Mouse (Mus musculus) midbrain, embryonic 14.5 days (tissue): Measurements from ENCODE around the gene Gpr21. TPM values are rescaled to one million over a fixed set of nuclear protein-coding genes. Genes with fewer than 3 reads are reported as not detected.
A peak's percentile ranks its signal among the peaks of the same experiment; 100 is the strongest.

ENCODE experiments used
- ATAC-seq: fragments of 200-750 bp; cut with Nextera tagmentation; 2 replicates; pipeline ENCODE4 v1.8.0; 2017; ENCODE audit warnings: moderate number of reproducible peaks, moderate library complexity; ENCODE audit not compliant: low FRiP score, low TSS enrichment
- DNase-seq: peaks from one replicate; pipeline ENCODE4 v3.0.0-alpha.2; 2015
- H3K27ac ChIP-seq: fragments of 300-500 bp; sonication (generic); replicated peaks from 2 replicates; pipeline ENCODE4 v1.5.1; 2014; ENCODE audit warnings: mild to moderate bottlenecking, low read depth, low read length, moderate library complexity
- H3K27me3 ChIP-seq: fragments of 300-500 bp; sonication (generic); 2 replicates; pipeline ENCODE4 v1.6.1; 2014; ENCODE audit warnings: low read length, control low read depth, mixed read lengths; ENCODE audit not compliant: control insufficient read depth, insufficient read depth
- H3K36me3 ChIP-seq: fragments of 300-500 bp; sonication (generic); 2 replicates; pipeline ENCODE4 v1.6.1; 2014; ENCODE audit warnings: low read length, control low read depth; ENCODE audit not compliant: control insufficient read depth, insufficient read depth
- H3K4me1 ChIP-seq: fragments of 300-500 bp; sonication (generic); 2 replicates; pipeline ENCODE4 v1.6.1; 2014; ENCODE audit warnings: mild to moderate bottlenecking, antibody characterized with exemption, low read length, control low read depth; ENCODE audit not compliant: control insufficient read depth, insufficient read depth
- H3K4me2 ChIP-seq: fragments of 300-500 bp; sonication (generic); 2 replicates; pipeline ENCODE4 v1.6.1; 2014; ENCODE audit warnings: mild to moderate bottlenecking, low read length, moderate library complexity
- H3K4me3 ChIP-seq: fragments of 300-500 bp; sonication (generic); replicated peaks from 2 replicates; pipeline ENCODE4 v1.5.1; 2014; ENCODE audit warnings: low read depth, low read length
- H3K9ac ChIP-seq: fragments of 300-500 bp; sonication (generic); replicated peaks from 2 replicates; pipeline ENCODE4 v1.6.1; 2014; ENCODE audit warnings: mild to moderate bottlenecking, low read length, moderate library complexity
- H3K9me3 ChIP-seq: fragments of 300-500 bp; sonication (generic); 2 replicates; pipeline ENCODE4 v1.6.1; 2016; ENCODE audit warnings: low read length, control low read depth, mixed read lengths; ENCODE audit not compliant: control insufficient read depth
- WGBS: fragments of 180-500 bp; shearing (Covaris S2); extraction: QIAGEN DNeasy Blood & Tissue Kit; methylation state at CpG from one replicate; pipeline ENCODE4 v1.1.7; 2014; 5-methylcytosine and 5-hydroxymethylcytosine counted together
- polyA plus RNA-seq: library from polyadenylated mRNA; unstranded; fragments of >200 nt; fragmentation: Nextera tagmentation; extraction: Ambion mirVana; gene quantifications from 2 replicates; pipeline ENCODE4 v1.2.1, GENCODE M21; 2014

The Gpr21 gene
- polyA plus RNA-seq, 1 experiment from 2014 or later = 25.4 TPM

DNA sequence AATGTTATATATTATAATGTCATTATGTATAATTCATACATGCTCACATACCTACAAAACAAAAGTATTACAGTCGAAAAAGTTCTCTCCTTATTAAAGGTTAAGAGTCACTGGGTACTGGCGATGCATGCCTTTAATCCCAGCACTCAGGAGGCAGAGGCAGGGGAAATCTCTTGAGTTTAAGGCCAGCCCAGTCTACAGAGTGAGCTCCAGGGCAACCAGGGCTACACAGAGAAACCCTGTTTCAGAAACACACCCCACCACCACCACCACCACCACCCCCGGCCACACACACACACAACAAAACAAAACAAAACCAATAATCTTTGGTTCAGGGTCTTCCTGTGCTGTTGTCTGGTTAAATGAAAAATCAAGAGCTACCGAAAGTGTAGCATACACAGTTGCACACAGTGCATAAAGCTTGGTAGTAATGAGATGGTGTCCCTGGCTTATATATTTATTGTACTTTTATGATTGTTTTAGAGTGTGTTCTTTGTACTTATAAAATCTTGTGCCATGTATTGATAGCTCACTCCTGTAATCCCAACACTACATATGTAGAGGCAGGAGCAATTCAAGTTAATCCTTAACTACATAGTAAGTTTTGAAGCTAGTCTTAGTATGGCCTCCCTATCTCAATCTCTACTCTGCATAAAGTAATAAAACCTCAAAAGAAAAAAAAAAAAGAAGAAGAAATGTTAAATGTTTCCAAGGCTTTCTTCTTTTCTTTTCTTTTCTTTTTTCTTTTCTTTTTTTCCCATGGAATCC lies 4.8 kb upstream of the Gpr21 start:
- Histone ChIP-seq H3K36me3 (peaks cover 43% of the 10 kb centered on the region), H3K9me3 (no peaks in the 10 kb centered on the region), H3K4me2 (no peak overlapping the region), H3K4me3 (no peak overlapping the region), H3K4me1 (0 out of 2 replicates have a peak, but pooled peaks cover 4% of the 10 kb centered on the region), H3K27ac (no peak overlapping the region), H3K27me3 (no peaks in the 10 kb centered on the region), H3K9ac (no peak overlapping the region)
- ATAC-seq (no peak), DNase-seq (no peak)
- 96% methylated on average over 4 of the region's 4 CpGs for WGBS

DNA sequence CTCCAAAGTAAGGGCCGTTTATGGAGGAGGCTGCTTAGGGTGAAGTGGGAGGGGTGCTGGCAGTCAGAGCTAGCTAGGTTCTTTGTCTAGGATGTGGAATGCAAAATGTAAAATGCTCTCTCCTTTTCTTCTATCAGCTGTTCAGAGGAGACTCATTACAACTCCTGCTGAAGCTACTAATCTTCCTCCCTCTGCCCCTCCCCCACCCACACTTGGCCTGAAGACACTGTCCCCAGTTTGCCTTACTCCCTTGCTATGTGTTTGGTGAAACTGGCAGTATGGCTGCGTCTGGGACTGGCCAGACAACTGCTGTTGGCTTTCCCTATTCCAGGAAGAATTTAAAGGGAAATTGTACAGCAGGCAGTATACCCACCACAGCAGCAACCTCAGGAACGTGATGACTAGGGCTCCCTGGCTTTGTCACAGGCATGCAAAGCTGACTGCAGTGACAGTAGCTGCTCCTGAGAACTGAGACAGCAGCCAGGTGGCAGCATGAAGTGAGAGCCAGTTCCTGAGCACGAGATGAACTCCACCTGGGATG lies 860 bp downstream of the Gpr21 start:
- peak; percentile 78 for DNase-seq
- Histone ChIP-seq H3K4me2 (peak overlapping the region; percentile 62), H3K9ac (peak overlapping the region; percentile 54), H3K27ac (peak overlapping the region; percentile 86), H3K36me3 (peaks cover 14% of the 10 kb centered on the region), H3K4me1 (peaks cover 27% of the 10 kb centered on the region), H3K9me3 (no peaks in the 10 kb centered on the region), H3K4me3 (peak overlapping the region; percentile 38), H3K27me3 (no peaks in the 10 kb centered on the region)
- 23% methylated on average over 4 of the region's 4 CpGs for WGBS
- peak; percentile 77 for ATAC-seq

DNA sequence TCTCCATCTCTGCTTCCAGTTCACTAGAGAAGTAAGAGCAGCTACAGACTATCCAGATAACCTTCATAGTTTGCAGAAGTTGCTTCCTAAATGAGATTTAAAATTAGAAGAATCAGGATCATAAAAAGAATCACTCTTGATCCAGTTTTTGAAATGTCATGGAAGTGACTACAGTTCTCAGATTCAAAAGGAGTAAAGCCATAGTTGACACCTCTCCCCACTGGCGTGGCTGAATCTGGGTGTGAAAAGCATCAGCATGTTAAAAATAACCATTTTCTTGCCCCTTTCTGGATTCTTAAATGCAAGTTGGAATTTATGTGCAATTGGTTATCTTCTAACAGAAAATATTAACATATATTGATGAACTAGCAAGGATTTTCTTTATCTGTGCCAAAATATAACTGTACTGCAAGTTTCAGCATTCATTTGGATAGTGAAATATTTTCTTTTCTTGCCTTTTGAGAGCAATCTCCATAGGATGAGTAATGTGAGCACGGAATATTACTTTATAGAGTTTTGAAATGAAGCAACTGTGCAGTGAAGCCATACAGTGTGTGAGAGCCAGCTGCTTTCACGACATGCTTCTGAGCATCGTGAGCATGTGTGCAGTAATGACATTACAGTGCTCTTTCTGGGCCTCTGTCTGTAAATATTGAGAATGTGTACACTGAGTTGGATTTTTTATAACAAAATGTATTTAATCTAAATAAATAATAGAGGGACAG lies 2.6 kb downstream of the Gpr21 start:
- peak overlapping the region; percentile 38 for H3K4me3 ChIP-seq
- H3K4me2 ChIP-seq = peak overlapping the region; percentile 62
- H3K4me1 ChIP-seq = peaks cover 27% of the 10 kb centered on the region
- ATAC-seq (no peak), DNase-seq (no peak)
- no peaks in the 10 kb centered on the region for H3K9me3 ChIP-seq
- no peaks in the 10 kb centered on the region for H3K27me3 ChIP-seq
- H3K9ac ChIP-seq = peak overlapping the region; percentile 54; the same call in 1 of the 2 replicates
- H3K36me3 ChIP-seq = no peaks in the 10 kb centered on the region; the same call in 1 of the 2 replicates
- 0 out of 2 replicates have a peak overlapping the region, but pooled peaks have one; percentile 86 for H3K27ac ChIP-seq
- 87% methylated on average over 4 of the region's 4 CpGs for WGBS

DNA sequence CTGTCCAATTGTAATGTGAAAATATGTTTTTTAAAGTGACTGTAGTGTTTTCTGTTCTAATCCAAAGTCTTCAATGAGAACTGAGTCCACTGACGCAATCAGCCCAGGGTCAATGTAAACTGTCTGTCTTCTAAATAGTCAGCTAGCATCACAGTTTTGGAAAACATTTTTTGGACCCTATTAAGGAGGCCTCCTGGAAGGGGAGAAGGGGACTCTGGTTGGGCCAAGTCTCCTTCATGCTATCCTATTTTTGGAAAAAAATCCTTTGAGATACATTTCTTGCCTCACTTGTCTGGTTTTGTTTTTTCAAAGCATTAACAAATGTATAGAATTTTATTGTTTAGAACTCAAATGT lies 3.1 kb downstream of the Gpr21 start:
- no peaks in the 10 kb centered on the region; the same call in 1 of the 2 replicates for H3K36me3 ChIP-seq
- DNase-seq (no peak), ATAC-seq (no peak)
- H3K4me3 ChIP-seq = no peak overlapping the region
- H3K4me2 ChIP-seq = peak overlapping the region; percentile 62
- H3K4me1 ChIP-seq = peaks cover 27% of the 10 kb centered on the region
- no peak overlapping the region for H3K27ac ChIP-seq
- 90% methylated on average over 1 of the region's 1 CpGs for WGBS
- no peaks in the 10 kb centered on the region for H3K27me3 ChIP-seq
- H3K9ac ChIP-seq = no peak overlapping the region
- no peaks in the 10 kb centered on the region for H3K9me3 ChIP-seq

DNA sequence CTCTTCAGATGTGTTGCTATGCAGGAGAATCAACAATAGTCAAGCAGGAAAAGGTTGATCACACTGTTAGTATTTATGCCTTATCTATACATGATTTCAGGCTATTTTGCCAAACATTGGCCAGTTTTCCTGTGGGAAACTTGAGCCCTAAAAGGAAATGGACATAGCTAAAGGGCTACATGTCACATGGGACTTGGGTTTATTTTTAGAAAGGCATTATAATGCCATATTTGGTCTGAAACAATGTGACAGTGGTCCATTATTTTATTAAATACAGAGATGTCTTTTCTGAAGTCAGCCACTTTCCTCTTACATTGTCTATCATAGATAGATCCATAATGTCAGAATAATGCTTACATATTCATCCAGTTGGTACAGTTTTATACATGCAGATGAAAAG lies 11.5 kb downstream of the Gpr21 start:
- ATAC-seq (no peak), DNase-seq (no peak)
- no peak overlapping the region for H3K9ac ChIP-seq
- H3K9me3 ChIP-seq = no peaks in the 10 kb centered on the region
- H3K27me3 ChIP-seq = no peaks in the 10 kb centered on the region
- peaks cover 6% of the 10 kb centered on the region for H3K36me3 ChIP-seq
- H3K4me1 ChIP-seq = no peaks in the 10 kb centered on the region
- H3K27ac ChIP-seq = no peak overlapping the region
- H3K4me3 ChIP-seq = no peak overlapping the region
- H3K4me2 ChIP-seq = no peak overlapping the region

DNA sequence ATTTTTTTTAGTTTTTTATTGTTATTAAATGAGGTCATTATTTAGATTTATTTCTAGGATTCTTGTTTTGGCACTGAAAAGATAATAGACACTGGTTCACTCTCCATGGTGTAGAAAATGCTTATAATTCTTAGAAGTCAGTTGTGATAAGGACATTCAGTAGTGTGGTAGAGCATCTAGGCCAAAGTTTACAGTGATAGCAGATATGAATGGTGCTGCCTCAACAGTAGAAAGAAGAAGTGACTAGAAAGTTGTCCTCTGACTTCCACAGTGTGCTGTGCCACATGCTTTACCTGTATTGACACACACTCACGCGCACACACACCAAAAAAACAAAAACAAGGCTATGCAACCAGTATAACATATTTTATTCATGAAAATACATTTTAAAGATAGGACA lies 13.3 kb downstream of the Gpr21 start:
- Histone ChIP-seq H3K4me1 (no peaks in the 10 kb centered on the region), H3K9me3 (no peaks in the 10 kb centered on the region), H3K27ac (no peak overlapping the region), H3K27me3 (no peaks in the 10 kb centered on the region), H3K4me2 (no peak overlapping the region), H3K9ac (no peak overlapping the region), H3K36me3 (peaks cover 24% of the 10 kb centered on the region), H3K4me3 (no peak overlapping the region)
- no peak for DNase-seq
- WGBS = 92% methylated on average over 2 of the region's 2 CpGs
- no peak for ATAC-seq

DNA sequence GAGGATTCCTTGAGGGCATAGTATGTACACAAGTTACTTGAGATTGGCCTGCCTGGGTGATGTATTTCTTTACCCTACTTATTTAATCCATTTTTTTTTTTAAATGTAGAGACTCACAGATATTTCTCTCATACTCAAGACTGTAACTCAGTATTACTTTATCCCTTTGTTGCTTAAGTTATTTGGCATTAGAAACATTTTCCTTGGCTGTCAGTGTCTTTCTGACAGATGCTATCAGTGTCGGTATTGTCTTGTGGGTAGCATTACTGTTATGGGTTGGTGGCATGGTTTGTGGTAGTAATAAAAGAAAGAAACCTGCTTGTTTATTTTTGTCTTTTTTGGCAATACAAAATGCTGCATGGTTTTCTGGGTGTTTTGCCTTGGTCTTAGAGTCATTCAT lies 14.6 kb downstream of the Gpr21 start:
- no peak for DNase-seq
- Histone ChIP-seq H3K36me3 (peaks cover 37% of the 10 kb centered on the region), H3K27ac (no peak overlapping the region), H3K4me2 (no peak overlapping the region), H3K4me1 (no peaks in the 10 kb centered on the region), H3K27me3 (no peaks in the 10 kb centered on the region), H3K4me3 (no peak overlapping the region), H3K9ac (no peak overlapping the region), H3K9me3 (no peaks in the 10 kb centered on the region)
- ATAC-seq = no peak
- WGBS = 92% methylated on average over 1 of the region's 1 CpGs

DNA sequence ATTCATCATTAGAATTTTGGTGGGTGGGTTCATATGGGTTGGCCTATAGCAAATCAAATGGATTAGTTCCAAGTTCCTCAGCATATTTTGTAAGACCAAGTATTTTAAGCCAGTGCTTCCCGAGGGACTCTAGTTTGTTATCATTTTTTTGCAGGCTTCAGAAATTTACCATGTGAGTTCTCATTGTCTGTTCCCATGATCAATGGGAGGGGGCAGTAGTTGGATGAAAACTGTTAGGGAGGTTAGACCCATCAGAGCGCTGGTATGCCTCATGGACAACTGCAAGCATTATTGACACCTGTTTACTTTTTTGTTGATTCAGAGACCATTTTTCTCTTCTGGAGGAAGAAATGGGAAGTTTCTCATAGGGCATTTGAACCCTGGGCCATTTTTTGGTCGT lies 15.5 kb downstream of the Gpr21 start:
- no peak overlapping the region for H3K9ac ChIP-seq
- no peaks in the 10 kb centered on the region for H3K27me3 ChIP-seq
- no peak overlapping the region for H3K4me2 ChIP-seq
- peaks cover 46% of the 10 kb centered on the region for H3K36me3 ChIP-seq
- H3K27ac ChIP-seq = no peak overlapping the region
- 79% methylated on average over 3 of the region's 3 CpGs for WGBS
- H3K4me1 ChIP-seq = no peaks in the 10 kb centered on the region
- no peaks in the 10 kb centered on the region for H3K9me3 ChIP-seq
- ATAC-seq (no peak), DNase-seq (no peak)
- H3K4me3 ChIP-seq = no peak overlapping the region
